Mouse (Mus musculus) olfactory bulb, adult 2 months (tissue): Measurements from ENCODE around the gene Dpep3.

Experiments used
- CTCF ChIP-seq: fragments of 200-500 bp; IDR thresholded peaks from 2 replicates; pipeline ENCODE4 v1.5.1; 2012; ENCODE audit warnings: low read depth, mild to moderate bottlenecking, low read length, moderate library complexity; ENCODE audit not compliant: insufficient read depth
- POLR2A ChIP-seq: fragments of 200-500 bp; IDR thresholded peaks from 2 replicates; pipeline ENCODE4 v1.6.1; 2012; ENCODE audit warnings: mild to moderate bottlenecking, low read depth, low read length, moderate library complexity; ENCODE audit not compliant: insufficient read depth

DNA sequence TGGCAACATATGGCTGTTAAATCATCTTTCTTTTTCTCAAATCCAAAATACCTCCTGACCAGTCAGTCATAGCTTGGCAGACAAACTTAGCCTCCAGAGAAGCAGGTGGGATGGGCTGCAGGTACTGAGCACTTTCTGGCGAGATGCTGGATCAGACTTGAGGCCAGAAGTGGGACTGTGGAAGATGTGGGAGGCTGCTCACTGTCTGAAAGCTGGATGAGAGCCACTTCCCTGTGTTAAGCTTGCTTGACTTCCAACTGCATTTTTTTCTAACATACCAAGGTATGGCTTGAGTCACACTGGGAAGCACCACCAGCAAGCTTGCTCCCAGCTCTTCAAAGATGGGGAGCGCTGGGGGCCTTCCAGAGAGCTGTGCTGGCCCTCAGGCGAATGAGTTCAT lies 54.1 kb downstream of the Dpep3 start:
- TF ChIP-seq CTCF: no peak
- no peak for TF ChIP-seq POLR2A
